Mouse (Mus musculus) stomach, postnatal 0 days (tissue): Measurements from ENCODE around the gene Olfr316. TPM values are rescaled to one million over a fixed set of nuclear protein-coding genes. Genes with fewer than 3 reads are reported as not detected.

Experiments used
- ATAC-seq: fragments of 200-750 bp; cut with Nextera tagmentation; 2 replicates; pipeline ENCODE4 v1.8.0; 2017; ENCODE audit not compliant: low FRiP score, low TSS enrichment
- DNase-seq: peaks from one replicate; pipeline ENCODE4 v3.0.0-alpha.2; 2016; ENCODE audit warnings: low spot score
- H3K27ac ChIP-seq: fragments of 300-500 bp; sonication (generic); replicated peaks from 2 replicates; pipeline ENCODE4 v1.5.1; 2014; ENCODE audit warnings: mild to moderate bottlenecking, control low read depth
- H3K27me3 ChIP-seq: fragments of 300-500 bp; sonication (generic); 2 replicates; pipeline ENCODE4 v1.6.1; 2014; ENCODE audit warnings: low read length; ENCODE audit not compliant: control insufficient read depth, insufficient read depth
- H3K36me3 ChIP-seq: fragments of 300-500 bp; sonication (generic); 2 replicates; pipeline ENCODE4 v1.6.1; 2014; ENCODE audit warnings: low read length, mixed read lengths; ENCODE audit not compliant: control insufficient read depth, insufficient read depth
- H3K4me1 ChIP-seq: fragments of 300-500 bp; sonication (generic); replicated peaks from 2 replicates; pipeline ENCODE4 v1.6.1; 2014; ENCODE audit warnings: antibody characterized with exemption; ENCODE audit not compliant: control insufficient read depth, insufficient read depth
- H3K4me2 ChIP-seq: fragments of 300-500 bp; sonication (generic); replicated peaks from 2 replicates; pipeline ENCODE4 v1.6.1; 2014; ENCODE audit warnings: low read depth, mild to moderate bottlenecking, control low read depth, moderate library complexity
- H3K4me3 ChIP-seq: fragments of 300-500 bp; sonication (generic); 2 replicates; pipeline ENCODE4 v1.5.1; 2014; ENCODE audit warnings: low read depth, low read length, control low read depth
- H3K9ac ChIP-seq: fragments of 300-500 bp; sonication (generic); 2 replicates; pipeline ENCODE4 v1.6.1; 2014; ENCODE audit warnings: mild to moderate bottlenecking, low read length, control low read depth, mixed read lengths
- H3K9me3 ChIP-seq: fragments of 300-500 bp; sonication (generic); 2 replicates; pipeline ENCODE4 v1.6.1; 2016; ENCODE audit warnings: low read length; ENCODE audit not compliant: control insufficient read depth
- CTCF ChIP-seq: IDR thresholded peaks from 2 replicates; pipeline ENCODE4 v1.5.1; 2016; ENCODE audit warnings: antibody characterized with exemption, low read depth, mild to moderate bottlenecking, moderate library complexity
- EP300 ChIP-seq: optimal IDR thresholded peaks from 2 replicates; pipeline ENCODE3; 2016; ENCODE audit warnings: antibody characterized with exemption
- whole genome bisulfite sequencing: fragments of 180-500 bp; shearing (Covaris S2); extraction: QIAGEN DNeasy Blood & Tissue Kit; methylation state at CpG from one replicate; pipeline ENCODE4 v1.1.7; 2014; 5-methylcytosine and 5-hydroxymethylcytosine counted together
- polyA plus RNA-seq: library from polyadenylated mRNA; unstranded; fragments of >200 nt; fragmentation: Nextera tagmentation; extraction: Ambion mirVana; gene quantifications from 2 replicates; pipeline ENCODE4 v1.2.1, GENCODE M21; 2015

Olfr316 gene
- polyA plus RNA-seq, 1 experiment from 2014 or later: not detected

- 67% methylated on average over 10 of the region's 10 CpGs for WGBS
Measured at GRCm38 (mm10) chr11:58787651-58788050, 35.1 kb downstream of the Olfr316 start.

GRCm38 (mm10) chr11:58788346-58788745, 35.8 kb downstream of the Olfr316 start:
- ATAC-seq: no peak
- Histone ChIP-seq H3K36me3 (no peaks in the 10 kb centered on the region), H3K4me1 (no peaks in the 10 kb centered on the region), H3K4me3 (no peak overlapping the region), H3K9me3 (no peaks in the 10 kb centered on the region), H3K27me3 (no peaks in the 10 kb centered on the region), H3K9ac (no peak overlapping the region), H3K27ac (no peak overlapping the region), H3K4me2 (no peak overlapping the region)
- 73% methylated on average over 8 of the region's 8 CpGs for WGBS
- TF ChIP-seq EP300 (no peak), CTCF (no peak)
- DNase-seq: no peak

More at GRCm38 (mm10) chr11:58787651-58788050, 35.1 kb downstream of the Olfr316 start:
- Histone ChIP-seq H3K9me3 (no peaks in the 10 kb centered on the region), H3K4me3 (no peak overlapping the region), H3K27me3 (no peaks in the 10 kb centered on the region), H3K9ac (no peak overlapping the region), H3K4me1 (no peaks in the 10 kb centered on the region), H3K36me3 (no peaks in the 10 kb centered on the region), H3K4me2 (no peak overlapping the region), H3K27ac (no peak overlapping the region)
- ATAC-seq (no peak), DNase-seq (no peak)
- TF ChIP-seq CTCF: no peak
- no peak for TF ChIP-seq EP300

- TF ChIP-seq CTCF (no peak), EP300 (no peak)
- no peaks in the 10 kb centered on the region for H3K4me1 ChIP-seq
- H3K9me3 ChIP-seq: no peaks in the 10 kb centered on the region
- no peaks in the 10 kb centered on the region for H3K27me3 ChIP-seq
- H3K36me3 ChIP-seq: no peaks in the 10 kb centered on the region
- H3K4me3 ChIP-seq: no peak overlapping the region
- no peak overlapping the region for H3K27ac ChIP-seq
- peak; percentile 73; the same call in 1 of the 2 replicates for ATAC-seq
- H3K4me2 ChIP-seq: no peak overlapping the region
- no peak for DNase-seq
- 25% methylated on average over 3 of the region's 3 CpGs for WGBS
- no peak overlapping the region for H3K9ac ChIP-seq
Measured at GRCm38 (mm10) chr11:58789532-58789931, 37.0 kb downstream of the Olfr316 start.

- Histone ChIP-seq H3K27me3 (no peaks in the 10 kb centered on the region), H3K36me3 (no peaks in the 10 kb centered on the region), H3K4me3 (no peak overlapping the region), H3K27ac (no peak overlapping the region), H3K4me1 (no peaks in the 10 kb centered on the region), H3K9me3 (no peaks in the 10 kb centered on the region), H3K9ac (no peak overlapping the region), H3K4me2 (no peak overlapping the region)
- 35% methylated on average over 2 of the region's 2 CpGs for WGBS
- no peak for ATAC-seq
- no peak for DNase-seq
- TF ChIP-seq EP300 (no peak), CTCF (no peak)
Measured at GRCm38 (mm10) chr11:58790053-58790452, 37.5 kb downstream of the Olfr316 start.

GRCm38 (mm10) chr11:58790646-58791045, 38.1 kb downstream of the Olfr316 start:
- DNase-seq (no peak), ATAC-seq (no peak)
- H3K4me2 ChIP-seq: no peak overlapping the region
- no peak for TF ChIP-seq EP300
- TF ChIP-seq CTCF: no peak
- no peaks in the 10 kb centered on the region for H3K9me3 ChIP-seq
- 70% methylated on average over 6 of the region's 6 CpGs for WGBS
- H3K4me1 ChIP-seq: no peaks in the 10 kb centered on the region
- H3K27me3 ChIP-seq: no peaks in the 10 kb centered on the region
- H3K27ac ChIP-seq: no peak overlapping the region
- no peaks in the 10 kb centered on the region for H3K36me3 ChIP-seq
- no peak overlapping the region for H3K4me3 ChIP-seq
- H3K9ac ChIP-seq: no peak overlapping the region

GRCm38 (mm10) chr11:58795856-58796255, 43.3 kb downstream of the Olfr316 start:
- Histone ChIP-seq H3K27ac (no peak overlapping the region), H3K4me1 (no peaks in the 10 kb centered on the region), H3K36me3 (no peaks in the 10 kb centered on the region), H3K27me3 (no peaks in the 10 kb centered on the region), H3K9me3 (no peaks in the 10 kb centered on the region), H3K4me2 (no peak overlapping the region), H3K9ac (no peak overlapping the region), H3K4me3 (no peak overlapping the region)
- ATAC-seq (no peak), DNase-seq (no peak)
- WGBS: 86% methylated on average over 2 of the region's 2 CpGs
- peak; percentile 41 for TF ChIP-seq CTCF
- no peak for TF ChIP-seq EP300
